Mouse (Mus musculus) ES-E14 (cell line): ENCODE data around the gene Cel. TPM values are rescaled to one million over a fixed set of nuclear protein-coding genes. Genes with fewer than 3 reads are reported as not detected.

ENCODE experiments used
- DNase-seq: peaks from one replicate; pipeline ENCODE4 v3.0.0-alpha.2; 2013; ENCODE audit warnings: low read depth, low spot score
- H3K27ac ChIP-seq: 2 replicates; pipeline ENCODE4 v1.5.1; 2012; ENCODE audit warnings: low read depth, mild to moderate bottlenecking, low read length, moderate library complexity, mixed read lengths; ENCODE audit not compliant: poor library complexity, insufficient read depth, severe bottlenecking
- H3K36me3 ChIP-seq: 2 replicates; pipeline ENCODE4 v1.6.1; 2012; ENCODE audit warnings: mild to moderate bottlenecking, low read length, moderate library complexity, mixed read lengths; ENCODE audit not compliant: control insufficient read depth, poor library complexity, insufficient read depth, severe bottlenecking
- H3K4me1 ChIP-seq, 2 experiments: fragments of 150-350 bp in 1 of 2; sonication (generic) in 1 of 2; 2 replicates each; pipeline ENCODE4 v1.6.1; 2012; ENCODE audit warnings: low read length in 2 of 2, mild to moderate bottlenecking in 1 of 2, mixed read lengths in 1 of 2; ENCODE audit not compliant: control insufficient read depth in 2 of 2, insufficient read depth in 2 of 2, poor library complexity in 1 of 2
- H3K4me3 ChIP-seq, 2 experiments: fragments of 150-350 bp in 1 of 2; sonication (generic) in 1 of 2; 2 replicates each; pipeline ENCODE4 v1.5.1; 2012; ENCODE audit warnings: low read length in 2 of 2, low read depth in 1 of 2, mild to moderate bottlenecking in 1 of 2, mixed read lengths in 1 of 2; ENCODE audit not compliant: insufficient read depth in 1 of 2, poor library complexity in 1 of 2, severe bottlenecking in 1 of 2
- H3K9ac ChIP-seq: 2 replicates; pipeline ENCODE4 v1.6.1; 2012; ENCODE audit warnings: low read depth, mild to moderate bottlenecking, low read length, mixed read lengths; ENCODE audit not compliant: poor library complexity, insufficient read depth, severe bottlenecking
- H3K9me3 ChIP-seq: fragments of 150-350 bp; sonication (generic); 2 replicates; pipeline ENCODE4 v1.6.1; 2012; ENCODE audit warnings: low read depth, mild to moderate bottlenecking, low read length; ENCODE audit not compliant: control insufficient read depth, insufficient read depth
- CHD2 ChIP-seq: IDR thresholded peaks from 2 replicates; pipeline ENCODE4 v1.6.1; 2014; ENCODE audit warnings: mild to moderate bottlenecking, low read depth, low read length, inconsistent platforms
- HCFC1 ChIP-seq: IDR thresholded peaks from 2 replicates; pipeline ENCODE4 v1.6.1; 2012; ENCODE audit warnings: low read length, inconsistent platforms, borderline replicate concordance; ENCODE audit not compliant: insufficient read depth
- MAFK ChIP-seq: IDR thresholded peaks from 2 replicates; pipeline ENCODE4 v1.6.1; 2014; ENCODE audit warnings: mild to moderate bottlenecking, low read depth, low read length, inconsistent platforms; ENCODE audit not compliant: insufficient read depth
- ZC3H11A ChIP-seq: IDR thresholded peaks from 2 replicates; pipeline ENCODE4 v1.6.1; 2012; ENCODE audit warnings: low read depth, mild to moderate bottlenecking, inconsistent platforms, low read length, borderline replicate concordance
- ZNF384 ChIP-seq: IDR thresholded peaks from 2 replicates; pipeline ENCODE4 v1.6.1; 2012; ENCODE audit warnings: low read depth, low read length, inconsistent platforms
- in situ Hi-C, 2 experiments: fragments of 600-800 bp; cut with MboI; formaldehyde crosslinking; loops; one replicate each; pipeline ENCODE4 v1.15.1; 2025; ENCODE audit warnings: low sequenced_read_pairs in 2 of 2, inconsistent platforms in 1 of 2; ENCODE audit not compliant: unreplicated experiment in 2 of 2
- total RNA-seq: library from RNA; depleted of rRNA; stranded (reverse); fragments of 300-350 nt; gene quantifications from 2 replicates; pipeline ENCODE4 v1.2.3, GENCODE M21; 2012

Gene Cel
- total RNA-seq, 1 experiment = not detected

- TF ChIP-seq MAFK = no peak
- TF ChIP-seq HCFC1 = no peak
- TF ChIP-seq ZC3H11A = no peak
- TF ChIP-seq ZNF384 = no peak
- no peak for TF ChIP-seq CHD2
- in situ Hi-C loops = no loop called here
- no peak for DNase-seq
- Histone ChIP-seq H3K4me1 (peaks cover 0 to 16% of the 10 kb centered on the region in 2 experiments; a peak in 2 of 4 replicates), H3K27ac (no peak overlapping the region), H3K9ac (no peak overlapping the region), H3K36me3 (no peaks in the 10 kb centered on the region), H3K9me3 (no peaks in the 10 kb centered on the region), H3K4me3 (no peak overlapping the region)
These were observed 40.3 kb upstream of the Cel start for GRCm38 (mm10) chr2:28603542-28603941.

- in situ Hi-C loops = no loop called here
These were observed 38.8 kb upstream of the Cel start for GRCm38 (mm10) chr2:28601720-28602590.

GRCm38 (mm10) chr2:28599569-28599900 is 36.3 kb upstream of the Cel start:
- in situ Hi-C loops = no loop called here
- H3K4me3 ChIP-seq = no peak overlapping the region
- TF ChIP-seq MAFK (no peak), ZNF384 (no peak), HCFC1 (no peak), CHD2 (no peak), ZC3H11A (no peak)
- H3K36me3 ChIP-seq = no peaks in the 10 kb centered on the region
- H3K27ac ChIP-seq = no peak overlapping the region
- H3K9ac ChIP-seq = no peak overlapping the region
- peaks cover 0 to 8% of the 10 kb centered on the region in 2 experiments; a peak in 2 of 4 replicates for H3K4me1 ChIP-seq
- no peaks in the 10 kb centered on the region for H3K9me3 ChIP-seq
- no peak for DNase-seq

More at GRCm38 (mm10) chr2:28601720-28602590, 38.8 kb upstream of the Cel start:
- H3K4me3 ChIP-seq = no peak overlapping the region
- H3K36me3 ChIP-seq = no peaks in the 10 kb centered on the region
- H3K4me1 ChIP-seq = peaks cover 0 to 19% of the 10 kb centered on the region in 2 experiments; a peak in 2 of 4 replicates
- no peak overlapping the region for H3K9ac ChIP-seq
- no peak for DNase-seq
- H3K9me3 ChIP-seq = no peaks in the 10 kb centered on the region
- H3K27ac ChIP-seq = no peak overlapping the region
- no peak for TF ChIP-seq MAFK
- no peak for TF ChIP-seq ZC3H11A
- TF ChIP-seq ZNF384 = no peak
- TF ChIP-seq CHD2 = no peak
- TF ChIP-seq HCFC1 = no peak

DNA sequence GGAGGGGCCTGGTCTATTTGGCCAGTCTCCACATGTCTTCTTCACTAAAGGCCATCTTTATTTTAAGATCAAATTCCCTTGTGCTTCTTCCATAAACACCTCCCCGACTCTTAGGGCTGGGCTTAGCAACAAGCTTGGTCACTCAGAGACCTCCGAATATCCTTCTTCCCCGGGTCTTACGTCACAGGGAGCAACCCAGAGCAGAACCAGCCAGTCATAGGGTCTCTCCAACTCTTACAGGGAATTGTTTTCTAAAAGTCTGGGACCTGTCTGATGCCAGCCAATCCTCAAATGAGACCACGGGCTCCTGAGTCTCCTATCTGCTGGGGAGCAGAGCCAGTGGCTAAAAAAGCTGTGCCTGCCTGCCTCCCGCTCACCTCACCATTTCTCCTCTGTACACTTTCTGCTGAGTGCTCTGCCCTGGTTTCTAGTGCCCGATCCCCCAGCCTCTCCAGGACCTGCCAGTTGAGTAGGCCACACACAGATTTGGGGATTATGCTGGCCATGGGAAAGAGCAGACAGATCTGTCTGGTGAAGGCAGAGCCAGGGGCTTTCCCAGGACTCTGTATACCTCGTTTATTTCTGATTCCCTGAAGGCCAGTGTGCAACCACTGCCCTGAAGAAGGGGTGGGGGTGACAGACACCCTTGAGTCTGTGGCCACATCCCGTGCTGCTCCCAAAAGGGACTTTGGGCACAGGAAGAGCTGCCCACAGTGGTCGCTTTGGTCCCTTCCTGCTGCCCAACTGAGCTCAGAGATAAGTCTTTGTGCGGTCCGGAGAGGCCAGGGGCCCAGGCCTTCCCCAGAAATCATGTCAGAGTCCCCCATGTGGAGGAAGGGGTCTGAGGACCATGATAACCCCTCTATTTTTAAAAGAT is 35.7 kb upstream of the Cel start:
- Histone ChIP-seq H3K9ac (no peak overlapping the region), H3K4me1 (peaks cover 0 to 8% of the 10 kb centered on the region in 2 experiments; a peak in 2 of 4 replicates), H3K36me3 (no peaks in the 10 kb centered on the region), H3K9me3 (no peaks in the 10 kb centered on the region), H3K27ac (no peak overlapping the region), H3K4me3 (no peak overlapping the region)
- TF ChIP-seq MAFK (no peak), HCFC1 (no peak), ZC3H11A (no peak), ZNF384 (no peak), CHD2 (no peak)
- in situ Hi-C loops = no loop called here
- no peak for DNase-seq
